Mouse (Mus musculus): ENCODE results near the gene Adcy3.

Adcy3 gene

DNA sequence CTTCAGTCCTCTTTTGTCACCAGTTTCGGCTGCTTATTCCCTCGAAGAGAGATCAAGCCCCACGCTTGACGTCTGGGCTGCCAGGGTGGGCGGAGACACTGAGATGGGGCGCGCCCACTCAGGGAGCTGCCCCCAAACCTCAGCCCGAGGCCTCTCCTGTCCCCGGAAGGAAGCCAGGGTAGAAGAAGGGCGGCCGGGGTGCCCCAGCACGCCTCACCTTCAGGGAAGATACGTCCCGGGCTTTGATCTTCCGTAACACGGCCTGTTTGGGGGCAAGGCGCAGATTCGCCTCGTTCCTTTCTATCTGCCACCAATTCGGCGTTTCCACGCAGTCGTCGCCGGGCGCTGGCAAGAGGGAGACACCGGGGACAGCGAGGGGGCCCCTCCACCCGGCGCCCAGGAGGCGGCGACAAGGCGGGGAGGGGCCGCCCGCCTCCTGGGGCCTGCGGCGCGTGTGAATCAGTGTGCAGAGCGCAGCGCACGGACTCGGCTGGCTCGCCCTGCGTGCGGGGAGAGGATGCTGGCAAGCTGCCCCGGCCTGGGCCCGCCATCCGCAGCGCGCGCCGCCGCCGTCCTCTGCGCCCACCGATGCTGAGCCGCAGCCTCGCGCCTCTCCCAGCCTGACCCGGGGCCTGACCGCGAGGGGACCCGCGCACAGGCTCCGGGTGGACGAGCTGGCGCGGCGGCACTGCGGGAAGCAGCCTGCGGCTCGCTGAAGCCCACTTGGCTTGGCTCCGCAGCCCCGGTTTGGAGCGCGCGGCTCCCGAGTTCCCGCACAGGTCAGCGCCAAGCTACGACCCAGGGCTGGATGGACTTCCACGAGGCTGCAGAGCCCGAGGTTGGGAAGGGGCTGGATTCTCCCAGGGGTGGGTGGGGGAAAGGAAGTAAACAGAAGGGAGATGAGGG, at the start of gene Adcy3:
Adcy3 (plus strand) TSS at position 163 of the 906 bp plus-strand sequence.
- DNase-seq, result peak; percentile 71 to 72

DNA sequence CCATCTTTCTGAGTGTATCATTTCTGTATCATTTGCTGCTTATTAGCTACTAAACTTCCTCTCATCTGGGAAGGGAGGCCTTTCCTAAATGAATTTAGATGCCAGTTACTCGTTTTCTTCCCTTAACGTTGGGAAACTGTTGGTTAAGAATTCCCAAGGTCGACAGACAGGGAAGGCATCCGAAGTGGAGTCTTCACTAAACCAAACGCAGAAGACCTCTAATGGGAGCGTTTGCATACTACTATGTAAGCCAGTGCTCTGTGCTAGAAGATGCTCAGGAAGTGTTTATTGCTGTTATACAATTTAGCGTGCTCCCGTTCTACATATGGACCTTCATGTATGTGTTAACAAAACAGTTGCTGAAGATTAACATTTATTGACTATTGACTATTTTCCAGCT, 49.5 kb upstream of the Adcy3 start:
- no peak for DNase-seq

DNA sequence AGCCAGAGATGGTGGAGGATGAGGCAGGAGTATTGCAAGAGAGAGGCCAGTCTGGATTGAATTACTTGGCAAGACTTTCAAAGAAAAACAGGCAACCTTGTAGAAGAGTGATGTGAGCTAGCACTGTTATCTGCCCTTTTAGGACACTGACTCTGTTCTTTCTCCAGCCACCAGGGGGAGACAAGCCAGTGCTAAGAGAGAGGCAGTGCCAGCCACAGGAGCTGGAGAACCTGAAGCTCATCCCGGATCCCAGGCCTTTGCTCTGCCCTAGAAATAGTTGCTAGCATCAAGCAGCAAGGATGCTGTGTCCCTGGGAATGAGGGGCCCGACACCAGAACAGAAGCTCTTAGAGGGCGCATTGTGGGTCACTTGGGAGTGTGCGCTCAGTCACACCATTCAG, 25.5 kb upstream of the Adcy3 start:
- peak; percentile 64 to 66 for DNase-seq

DNA sequence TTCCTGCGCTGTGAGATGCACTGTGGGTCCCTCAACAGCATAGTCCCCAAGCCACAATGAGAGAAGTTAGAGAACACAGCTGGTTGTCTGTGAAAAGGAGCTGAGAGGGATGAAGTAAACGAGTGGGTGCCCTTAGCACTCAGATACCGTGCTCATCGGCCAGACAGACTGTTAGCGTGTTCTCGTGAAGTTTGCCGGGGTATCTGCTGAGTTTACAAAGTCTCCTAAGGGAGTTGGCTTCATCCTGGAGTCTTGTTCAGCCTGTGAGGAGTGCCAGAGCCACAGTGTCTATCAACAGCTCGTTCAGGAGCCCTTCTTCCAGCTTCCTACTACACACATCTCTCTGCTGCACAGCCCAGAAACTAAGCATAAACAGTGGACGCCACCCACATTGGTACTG, 16.8 kb upstream of the Adcy3 start:
- DNase-seq, result no peak

DNA sequence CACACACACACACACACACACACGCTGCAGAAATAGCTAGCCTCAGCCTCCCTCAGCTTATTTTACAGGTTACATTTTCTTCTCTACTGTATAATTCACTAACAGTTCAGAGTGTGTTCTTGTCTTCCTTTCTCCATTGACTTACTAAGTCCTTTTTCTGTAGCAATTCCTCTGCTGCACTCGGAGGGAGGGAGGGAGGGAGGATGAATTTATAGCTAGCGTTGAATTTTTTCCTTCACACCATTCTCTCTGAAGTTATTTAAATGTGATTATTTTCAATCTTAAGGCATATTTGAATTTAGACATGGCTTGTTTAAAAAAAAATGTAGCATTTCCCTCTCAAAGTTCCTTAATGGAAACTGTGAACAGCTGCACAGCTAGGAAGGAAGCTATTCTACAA, 15.8 kb upstream of the Adcy3 start:
- no peak for DNase-seq

DNA sequence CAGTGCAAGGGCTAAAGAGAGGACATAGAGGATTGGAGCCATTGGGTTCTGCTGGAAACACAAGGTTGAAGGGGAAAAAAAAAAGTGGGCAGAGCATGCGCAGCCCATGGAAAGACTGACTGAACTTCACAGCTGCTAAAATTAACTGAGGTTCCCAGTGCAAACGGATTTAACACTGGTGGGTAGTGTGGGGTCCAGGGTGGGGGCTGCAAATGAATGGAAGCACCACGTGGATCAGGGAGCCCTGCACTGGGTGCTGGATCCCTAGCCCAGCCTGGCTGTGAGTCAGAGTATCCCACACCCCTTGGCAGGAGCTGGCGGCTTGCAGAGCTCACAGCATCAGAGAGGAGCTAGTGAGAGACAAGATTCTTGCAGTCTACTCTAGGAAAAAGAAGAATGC, 15.3 kb upstream of the Adcy3 start:
- no peak for DNase-seq

DNA sequence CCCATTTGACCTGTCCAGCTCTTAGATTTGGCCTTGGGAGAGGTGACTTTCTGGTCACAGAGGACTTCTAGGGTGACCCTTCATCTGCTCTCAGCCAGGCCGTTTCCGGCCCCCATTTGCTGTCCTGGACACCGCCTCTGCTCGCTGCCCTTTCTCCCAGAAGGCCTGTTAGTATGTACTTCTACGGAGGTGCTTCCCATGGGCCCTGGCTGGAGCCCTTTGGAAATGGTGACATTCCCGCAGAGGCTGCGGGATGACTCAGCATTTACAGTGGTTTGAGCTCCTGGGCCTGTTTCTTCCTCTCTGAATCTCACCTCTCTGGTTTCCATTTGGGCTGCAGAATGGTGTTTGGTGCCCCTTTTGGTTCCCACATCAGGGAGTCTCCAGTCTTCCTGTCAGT, 5.6 kb upstream of the Adcy3 start:
- DNase-seq, result no peak

DNA sequence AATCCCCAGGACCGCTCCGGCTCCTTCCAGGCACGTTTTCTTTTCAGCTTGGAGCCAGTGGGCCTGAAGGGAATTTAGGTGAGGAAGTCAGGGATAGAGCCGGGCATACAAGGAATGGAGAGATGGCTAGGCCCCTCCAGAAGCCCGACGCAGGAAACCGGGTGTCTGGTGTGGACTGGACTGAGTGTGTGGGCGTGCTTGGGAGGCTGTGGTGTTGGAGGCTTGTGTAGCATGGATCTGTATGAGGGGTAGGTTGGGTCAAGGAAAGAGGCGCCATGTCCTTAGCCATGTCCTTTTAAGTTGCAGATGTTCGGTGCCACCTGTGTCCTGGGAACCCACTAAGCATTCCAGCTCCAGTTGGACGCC, 927 bp downstream of the Adcy3 start:
- DNase-seq, result peak in 1 of 2 experiments; percentile 2

DNA sequence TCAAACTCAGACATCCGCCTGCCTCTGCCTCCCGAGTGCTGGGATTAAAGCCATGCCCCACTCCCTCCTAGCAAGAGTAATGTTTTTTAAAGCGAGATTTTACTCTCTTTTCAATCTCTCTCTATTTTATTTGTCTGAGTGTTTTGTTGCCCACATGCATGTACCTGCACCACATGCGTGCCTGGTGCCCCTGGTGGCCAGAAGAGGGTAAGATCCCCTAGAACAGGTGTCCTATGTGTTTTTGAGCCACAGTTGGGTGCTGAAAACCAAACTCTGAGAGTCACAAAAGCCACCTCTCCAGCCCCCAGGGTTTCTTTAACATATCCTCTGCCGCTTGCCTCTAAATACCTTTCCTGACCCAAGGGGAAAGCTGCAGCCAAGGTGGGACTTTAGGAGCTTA, 10.3 kb downstream of the Adcy3 start:
- no peak for DNase-seq

DNA sequence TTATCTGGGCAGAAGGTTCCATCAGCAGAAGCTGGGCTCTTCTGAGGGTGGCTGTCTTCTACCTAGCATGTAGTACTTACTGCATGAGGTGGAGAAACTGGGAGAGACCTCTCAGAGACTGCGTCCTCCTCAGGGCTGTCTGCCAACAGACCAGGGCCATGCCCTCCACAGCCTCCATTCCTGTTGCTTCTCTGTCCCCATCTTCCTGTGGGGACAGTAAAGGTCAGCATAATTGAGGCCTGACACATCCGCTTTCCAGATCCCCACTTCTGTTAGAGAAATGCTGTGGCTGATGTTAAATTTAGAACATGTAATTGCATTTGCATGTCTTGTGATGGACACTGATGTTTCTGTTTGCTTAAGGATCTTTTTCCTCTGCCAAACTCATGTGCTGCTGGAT, 18.0 kb downstream of the Adcy3 start:
- DNase-seq, result no peak

DNA sequence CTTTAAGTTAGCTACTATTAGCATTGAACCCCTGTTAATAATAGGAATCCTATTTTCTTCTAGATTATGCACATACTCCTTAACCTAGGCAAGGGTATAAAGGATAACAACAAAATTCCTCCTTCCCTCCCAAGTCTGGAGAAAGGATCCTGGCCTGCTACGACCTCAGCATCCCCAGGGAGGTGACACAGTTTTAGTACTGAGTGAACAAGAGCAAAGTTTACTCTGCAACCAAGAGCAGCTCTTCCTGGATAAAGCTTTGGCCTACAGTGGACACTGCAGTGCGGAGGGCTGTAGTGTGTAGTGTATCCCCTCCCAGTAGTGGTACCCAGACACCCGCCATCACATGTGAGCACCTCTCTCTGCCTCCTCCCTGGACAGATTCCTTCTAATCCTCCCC, 19.1 kb downstream of the Adcy3 start:
- no peak for DNase-seq

DNA sequence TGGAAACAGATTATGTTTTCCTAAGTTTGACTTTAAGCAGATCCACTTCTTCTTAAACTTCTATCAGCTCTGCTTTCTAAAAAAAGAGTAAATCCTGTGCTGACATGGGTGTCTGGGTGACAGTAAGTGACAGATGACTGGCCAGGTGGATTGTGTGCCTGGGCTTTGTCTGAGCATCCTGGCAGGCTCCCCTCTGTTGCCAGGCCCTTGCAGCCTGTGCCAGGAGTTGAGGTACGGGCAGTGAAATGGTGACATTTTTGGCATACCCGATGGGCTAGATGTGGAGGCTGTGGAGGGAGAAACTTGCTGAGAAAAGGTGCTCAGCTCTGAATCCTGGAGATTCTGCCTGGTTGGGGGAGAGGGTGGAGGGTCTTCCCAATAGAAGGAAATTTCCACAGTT, 24.6 kb downstream of the Adcy3 start:
- no peak for DNase-seq

DNA sequence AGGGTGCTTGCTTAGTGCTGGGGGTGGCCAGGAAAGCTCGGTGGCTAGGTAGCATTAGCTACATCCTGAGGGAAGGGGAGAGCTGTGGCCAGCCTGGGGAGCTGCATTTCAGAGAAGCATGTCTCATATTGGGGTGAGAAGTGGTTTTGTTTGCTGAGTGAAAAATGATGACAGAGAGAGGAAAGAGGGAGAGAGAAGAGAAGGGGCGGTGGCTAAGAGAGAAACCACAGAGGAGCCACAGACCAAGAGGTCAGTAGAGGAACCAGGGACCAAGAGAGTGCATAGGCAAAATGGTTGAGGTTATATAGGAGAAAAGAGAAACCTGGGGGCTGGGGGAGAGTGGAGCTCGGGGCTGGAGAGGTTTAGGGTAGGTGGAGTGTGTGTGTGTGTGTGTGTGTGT, 25.3 kb downstream of the Adcy3 start:
- no peak for DNase-seq

DNA sequence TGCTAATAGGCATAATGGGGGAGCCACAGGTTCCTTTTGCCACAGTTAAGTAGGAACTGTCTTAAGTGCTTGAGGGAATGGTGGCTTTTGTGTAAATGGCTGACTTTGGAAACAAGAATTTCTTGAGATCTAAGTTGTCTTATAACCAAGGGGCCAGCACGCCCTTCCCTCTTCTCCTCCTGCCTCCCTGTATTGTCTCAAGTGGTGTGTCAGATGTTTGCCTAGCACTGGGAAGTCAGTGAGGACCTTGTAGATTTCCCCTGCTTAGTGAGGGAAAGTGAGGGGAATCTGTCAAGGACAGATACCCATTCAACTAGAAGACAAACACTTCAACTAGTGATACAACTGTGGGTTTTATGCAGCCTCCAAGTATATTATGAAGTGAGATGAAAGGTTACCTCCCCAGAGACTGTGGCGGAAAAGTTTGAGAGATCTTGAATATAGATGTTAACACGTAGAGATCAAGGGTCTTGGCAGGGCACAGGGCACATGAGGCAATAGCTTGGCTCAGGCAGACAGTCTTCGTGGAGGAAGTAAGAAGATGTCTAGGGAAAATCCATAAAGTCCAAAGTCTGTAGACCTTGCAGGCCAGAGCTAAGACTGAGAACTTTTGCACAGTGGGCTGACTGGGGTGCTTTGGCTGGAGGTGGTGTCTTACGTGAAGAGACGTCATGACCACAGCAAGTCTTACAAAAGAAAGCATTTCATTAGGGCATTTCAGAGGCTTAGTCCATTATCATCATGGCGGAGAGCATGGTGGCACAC, 26.1 kb downstream of the Adcy3 start:
- no peak for DNase-seq

DNA sequence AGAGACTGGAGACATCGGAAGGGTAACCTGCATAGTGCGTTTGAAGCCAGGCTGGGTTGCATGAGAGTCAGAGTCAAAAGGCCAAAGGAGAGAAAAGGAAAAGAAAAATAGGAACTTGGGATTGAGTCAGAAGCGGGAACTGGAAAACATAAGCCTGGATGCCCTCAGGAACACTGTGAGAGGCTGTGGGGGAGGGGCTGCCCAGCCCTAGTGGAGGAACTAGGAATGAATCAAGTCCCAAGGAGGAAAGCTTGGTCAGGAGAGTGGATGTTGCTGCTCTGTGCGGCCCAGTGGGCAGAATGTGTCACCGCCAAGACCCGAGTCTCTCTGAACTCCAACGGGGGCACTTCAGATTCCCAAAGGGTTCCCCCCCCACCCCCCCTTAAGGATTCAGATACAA, 27.4 kb downstream of the Adcy3 start:
- no peak for DNase-seq

DNA sequence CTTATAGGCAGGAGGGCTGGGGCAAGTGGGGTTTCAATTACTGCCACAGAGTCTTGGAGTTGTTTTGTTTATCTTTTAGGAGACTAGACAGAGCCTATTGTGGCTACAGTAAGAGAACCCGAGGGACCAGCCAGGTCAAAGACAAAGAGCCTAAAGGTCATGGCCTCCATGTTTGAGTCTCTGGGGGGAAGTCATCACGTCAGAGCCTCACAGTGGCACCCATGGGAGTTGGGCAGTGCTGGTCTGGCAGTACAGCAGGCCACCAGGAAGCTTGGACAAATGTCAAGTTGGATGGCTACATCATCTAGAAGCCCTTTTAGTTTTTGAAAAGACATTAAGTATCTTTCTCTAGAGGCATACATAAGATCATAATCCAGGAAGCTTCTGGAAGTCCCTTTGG, 30.0 kb downstream of the Adcy3 start:
- DNase-seq, result no peak

DNA sequence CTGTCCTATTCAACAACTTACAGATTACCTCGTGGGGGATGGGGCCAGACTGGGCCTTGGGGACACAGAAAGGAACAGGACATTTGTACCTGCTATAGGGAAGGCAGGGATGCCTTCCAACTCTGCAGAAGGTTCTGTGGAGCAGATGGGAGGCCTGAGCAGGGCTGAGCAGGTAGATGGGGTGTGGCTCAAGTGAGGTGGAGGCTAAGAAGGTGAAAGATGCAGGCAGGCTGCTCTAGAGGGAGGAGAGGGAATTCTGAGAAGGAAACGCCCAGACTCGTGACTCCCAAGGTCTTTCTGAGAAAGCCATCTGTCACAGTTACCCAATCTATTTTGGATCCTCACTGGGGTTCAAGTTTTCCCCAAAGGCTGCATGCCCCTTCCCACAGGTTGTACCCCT, 34.1 kb downstream of the Adcy3 start:
- no peak for DNase-seq

DNA sequence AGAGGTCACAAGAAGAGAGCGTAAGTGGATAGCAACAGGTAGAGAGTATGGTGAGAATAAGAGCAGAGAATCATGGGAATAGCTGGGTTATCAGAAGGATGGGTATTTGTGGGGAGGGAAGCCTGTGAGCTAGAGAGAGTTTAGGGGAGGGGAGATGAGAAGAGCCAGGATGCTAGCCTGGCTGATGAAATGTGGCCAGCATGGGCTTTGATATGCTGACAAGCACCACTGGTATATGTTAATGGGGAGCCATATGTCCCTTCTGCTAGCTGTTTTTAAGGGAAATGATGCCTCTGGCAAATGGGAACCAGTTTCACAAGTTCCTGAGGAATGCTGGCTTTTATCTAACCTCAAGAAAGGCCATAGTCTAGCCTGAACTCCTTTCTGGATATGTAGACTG, 36.2 kb downstream of the Adcy3 start:
- no peak for DNase-seq

DNA sequence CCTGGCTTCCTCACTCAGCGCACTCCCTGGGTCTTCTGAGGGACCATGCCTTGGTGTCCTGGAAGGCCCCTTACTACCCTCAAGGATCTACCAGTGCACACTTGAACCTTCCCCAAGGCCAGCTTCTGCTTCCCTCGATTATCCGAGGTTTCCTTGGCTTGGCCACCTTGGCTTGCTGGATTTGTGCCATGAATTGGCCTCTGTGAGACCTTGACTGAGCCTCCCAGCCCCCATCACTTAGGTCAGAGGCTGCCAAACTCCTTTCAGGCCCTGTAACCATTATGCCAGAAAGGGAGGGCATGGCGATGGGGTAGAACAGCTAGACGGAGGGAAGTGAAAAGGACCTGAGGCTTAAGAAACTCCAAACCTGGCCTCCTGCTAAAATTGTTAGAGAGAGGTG, 36.7 kb downstream of the Adcy3 start:
- no peak for DNase-seq

DNA sequence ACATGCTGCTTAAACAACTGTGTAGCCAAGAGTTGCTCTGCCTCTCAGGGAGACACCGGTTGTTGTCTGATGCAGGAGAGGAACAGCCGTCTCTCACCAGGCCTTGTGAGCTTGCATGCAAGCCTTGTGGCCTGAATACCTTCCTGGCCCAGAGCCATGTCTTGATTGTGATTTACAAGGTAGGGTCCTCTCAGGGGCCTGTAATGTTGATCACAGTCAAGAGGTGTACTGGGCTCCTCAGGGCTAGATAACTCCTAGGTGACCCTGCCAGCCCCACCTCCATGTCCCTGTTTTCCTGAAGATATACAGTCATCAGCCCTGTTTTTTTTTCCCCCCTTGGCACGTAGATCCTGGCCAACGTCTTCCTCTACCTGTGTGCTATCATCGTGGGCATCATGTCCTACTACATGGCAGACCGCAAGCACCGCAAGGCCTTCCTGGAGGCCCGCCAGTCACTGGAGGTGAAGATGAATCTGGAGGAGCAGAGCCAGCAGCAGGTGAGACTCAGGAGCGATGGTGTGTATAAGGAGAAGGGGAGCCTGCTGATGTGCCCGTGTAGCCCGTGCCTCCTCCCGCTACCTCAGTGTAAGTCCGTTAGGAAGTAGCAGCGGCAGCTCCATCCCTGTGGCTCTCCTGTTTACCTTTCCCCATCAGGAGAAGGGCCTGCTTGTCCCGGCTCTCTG, 40.3 kb downstream of the Adcy3 start:
- DNase-seq, result no peak

DNA sequence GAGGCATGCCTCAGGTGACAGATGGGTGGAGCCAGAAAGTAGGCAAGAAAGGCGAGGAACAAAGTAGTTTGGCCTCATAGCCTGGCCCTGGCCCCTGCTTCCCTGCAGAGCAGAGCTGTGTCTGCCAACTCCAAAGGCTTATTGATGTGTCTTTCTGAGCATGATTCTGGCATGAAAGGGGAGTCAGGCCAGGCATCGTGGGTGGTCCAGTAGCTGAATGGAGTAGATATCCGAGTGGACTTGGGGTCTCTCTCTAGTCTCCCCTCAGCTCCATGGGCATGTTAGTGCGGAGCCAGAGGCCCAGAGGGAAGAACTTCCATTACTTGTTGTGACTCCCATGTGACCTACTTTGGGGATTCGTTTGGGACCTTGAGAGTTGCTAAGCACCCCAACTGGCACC, 45.9 kb downstream of the Adcy3 start:
- no peak for DNase-seq

DNA sequence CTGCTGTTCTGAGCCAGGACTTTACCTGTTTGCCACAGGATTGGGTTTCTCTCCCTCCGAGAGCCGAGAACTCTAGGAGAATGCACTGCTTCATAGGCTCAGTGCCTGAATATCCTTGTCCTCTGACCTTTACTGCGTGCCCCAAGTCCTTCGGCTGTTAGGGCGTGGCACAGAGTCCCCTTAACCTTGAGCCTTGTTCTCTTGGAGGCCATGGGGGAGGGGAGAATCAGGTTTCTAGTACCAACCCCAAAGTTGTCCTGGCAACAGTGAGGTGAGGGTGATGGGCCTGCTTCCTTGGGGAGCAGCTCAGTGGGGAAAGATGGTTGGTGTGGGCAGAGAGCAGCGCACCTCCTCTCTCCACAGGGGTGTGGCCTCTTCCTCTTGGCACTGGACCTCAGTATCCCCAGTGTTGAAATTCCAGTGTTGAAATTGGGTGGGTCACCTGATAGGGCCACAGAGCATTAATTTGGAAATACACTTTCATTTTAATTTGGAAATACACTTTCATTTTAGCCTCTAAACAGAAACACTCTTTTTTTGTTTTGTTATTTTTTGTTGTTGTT, 46.8 kb downstream of the Adcy3 start:
- no peak for DNase-seq

DNA sequence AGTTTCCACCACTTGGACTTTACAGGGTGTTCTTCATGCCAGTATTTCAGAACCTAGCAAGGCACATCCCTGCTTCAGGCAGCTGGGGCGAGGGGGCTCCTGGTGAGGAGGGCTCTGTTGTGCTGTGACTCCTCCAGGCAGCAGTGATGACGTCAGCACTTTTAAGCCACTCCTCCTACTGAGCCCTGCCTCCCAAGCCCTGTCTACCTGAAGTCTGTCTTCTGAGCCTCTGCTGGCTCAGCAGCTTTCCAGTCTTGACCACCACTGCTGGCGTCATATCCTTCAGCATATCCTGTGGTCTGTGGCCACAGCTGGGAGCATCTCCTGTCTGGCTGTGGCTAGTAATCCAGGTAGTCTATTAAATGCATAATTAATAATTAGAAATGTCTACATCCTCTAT, 47.6 kb downstream of the Adcy3 start:
- DNase-seq, result no peak

DNA sequence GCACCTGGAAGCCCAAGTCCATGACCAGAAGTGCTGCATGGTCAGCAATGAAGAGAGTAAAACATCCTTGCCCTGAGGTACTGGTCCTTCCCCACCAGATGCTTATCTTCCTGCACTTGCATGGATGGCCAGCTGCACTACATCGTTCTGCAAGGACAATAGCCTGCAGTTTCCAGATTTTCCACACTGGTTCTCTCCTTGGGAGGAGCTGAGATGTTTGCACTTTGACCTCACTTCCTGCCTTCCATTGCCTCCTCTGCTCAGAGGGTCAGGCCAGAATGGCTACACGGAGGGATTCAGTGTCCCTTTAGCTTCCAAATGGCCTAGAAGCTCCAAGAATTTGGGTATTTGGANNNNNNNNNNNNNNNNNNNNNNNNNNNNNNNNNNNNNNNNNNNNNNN, 51.7 kb downstream of the Adcy3 start:
- no peak for DNase-seq
